Mouse (Mus musculus): ENCODE results near the gene Baz1b. TPM values are rescaled to one million over a fixed set of nuclear protein-coding genes. Genes with fewer than 3 reads are reported as not detected.

The Baz1b gene
- total and polyA plus RNA-seq, 2 experiments = 11.9 to 27.5 TPM

- Histone ChIP-seq H3K36me3 (ENCODE audit: control insufficient read depth, insufficient read depth, low read length) (peaks cover 22% of the 10 kb centered on the region), H3K79me2 (ENCODE audit: control insufficient read depth, insufficient read depth, low read length) (peaks cover 4% of the 10 kb centered on the region; the same call in 1 of the 2 replicates), H3K9ac (ENCODE audit: low read depth, low read length) (no peak overlapping the region), H3K27me3 (ENCODE audit: control insufficient read depth, insufficient read depth, low read length) (no peaks in the 10 kb centered on the region), H3K4me3 (ENCODE audit: insufficient read depth, low read depth, low read length) (no peak overlapping the region), H3K27ac (replicated peaks; ENCODE audit: insufficient read depth, low read depth, low read length) (no peak overlapping the region), H3K4me1 (ENCODE audit: control insufficient read depth, insufficient read depth, low read length) (no peaks in the 10 kb centered on the region; the same call in 1 of the 2 replicates)
- no peak for DNase-seq (ENCODE audit: extremely low read depth, low read depth, low spot score)
- WGBS = 91% methylated on average over 6 of the region's 6 CpGs
- TF ChIP-seq POLR2A (IDR thresholded peaks at IDR 0.05; ENCODE audit: extremely low read depth, insufficient read depth, low read length) (no peak), CTCF (IDR thresholded peaks at IDR 0.05; ENCODE audit: low read depth, low read length) (no peak)
Observed at GRCm38 (mm10) chr5:135171688-135172220, 15.3 kb upstream of the Baz1b start.

- Histone ChIP-seq H3K4me3 (ENCODE audit: insufficient read depth, low read depth, low read length) (no peak overlapping the region), H3K36me3 (ENCODE audit: control insufficient read depth, insufficient read depth, low read length) (peaks cover 27% of the 10 kb centered on the region), H3K27me3 (ENCODE audit: control insufficient read depth, insufficient read depth, low read length) (no peaks in the 10 kb centered on the region), H3K27ac (replicated peaks; ENCODE audit: insufficient read depth, low read depth, low read length) (no peak overlapping the region), H3K79me2 (ENCODE audit: control insufficient read depth, insufficient read depth, low read length) (peaks cover 4% of the 10 kb centered on the region; the same call in 1 of the 2 replicates), H3K4me1 (ENCODE audit: control insufficient read depth, insufficient read depth, low read length) (peaks cover 3% of the 10 kb centered on the region), H3K9ac (ENCODE audit: low read depth, low read length) (no peak overlapping the region)
- no peak for TF ChIP-seq POLR2A (IDR thresholded peaks at IDR 0.05; ENCODE audit: extremely low read depth, insufficient read depth, low read length)
- no peak for TF ChIP-seq CTCF (IDR thresholded peaks at IDR 0.05; ENCODE audit: low read depth, low read length)
- DNase-seq (ENCODE audit: extremely low read depth, low read depth, low spot score) = no peak
- WGBS = 83% methylated on average over 5 of the region's 5 CpGs
Observed at GRCm38 (mm10) chr5:135172986-135173385, 14.1 kb upstream of the Baz1b start.

GRCm38 (mm10) chr5:135175086-135175485 lies 12.0 kb upstream of the Baz1b start:
- TF ChIP-seq POLR2A (IDR thresholded peaks at IDR 0.05; ENCODE audit: extremely low read depth, insufficient read depth, low read length) (no peak), CTCF (IDR thresholded peaks at IDR 0.05; ENCODE audit: low read depth, low read length) (no peak)
- DNase-seq (ENCODE audit: extremely low read depth, low read depth, low spot score) = no peak
- H3K36me3 ChIP-seq (ENCODE audit: control insufficient read depth, insufficient read depth, low read length) = peaks cover 31% of the 10 kb centered on the region

GRCm38 (mm10) chr5:135178523-135178922 lies 8.5 kb upstream of the Baz1b start:
- Histone ChIP-seq H3K27ac (replicated peaks; ENCODE audit: insufficient read depth, low read depth, low read length) (peak overlapping the region; percentile 49), H3K4me3 (ENCODE audit: insufficient read depth, low read depth, low read length) (no peak overlapping the region), H3K9ac (ENCODE audit: low read depth, low read length) (no peak overlapping the region), H3K27me3 (ENCODE audit: control insufficient read depth, insufficient read depth, low read length) (no peaks in the 10 kb centered on the region), H3K4me1 (ENCODE audit: control insufficient read depth, insufficient read depth, low read length) (peaks cover 12% of the 10 kb centered on the region), H3K79me2 (ENCODE audit: control insufficient read depth, insufficient read depth, low read length) (peaks cover 4% of the 10 kb centered on the region; the same call in 1 of the 2 replicates), H3K36me3 (ENCODE audit: control insufficient read depth, insufficient read depth, low read length) (peaks cover 35% of the 10 kb centered on the region)
- TF ChIP-seq POLR2A (IDR thresholded peaks at IDR 0.05; ENCODE audit: extremely low read depth, insufficient read depth, low read length) = no peak
- TF ChIP-seq CTCF (IDR thresholded peaks at IDR 0.05; ENCODE audit: low read depth, low read length) = no peak
- WGBS = 69% methylated on average over 3 of the region's 3 CpGs
- no peak for DNase-seq (ENCODE audit: extremely low read depth, low read depth, low spot score)

More at GRCm38 (mm10) chr5:135175086-135175485, 12.0 kb upstream of the Baz1b start:
- Histone ChIP-seq H3K4me3 (ENCODE audit: insufficient read depth, low read depth, low read length) (no peak overlapping the region), H3K79me2 (ENCODE audit: control insufficient read depth, insufficient read depth, low read length) (peaks cover 4% of the 10 kb centered on the region; the same call in 1 of the 2 replicates), H3K4me1 (ENCODE audit: control insufficient read depth, insufficient read depth, low read length) (peaks cover 3% of the 10 kb centered on the region), H3K9ac (ENCODE audit: low read depth, low read length) (no peak overlapping the region), H3K27me3 (ENCODE audit: control insufficient read depth, insufficient read depth, low read length) (no peaks in the 10 kb centered on the region), H3K27ac (replicated peaks; ENCODE audit: insufficient read depth, low read depth, low read length) (no peak overlapping the region)

GRCm38 (mm10) chr5:135178996-135179395 lies 8.1 kb upstream of the Baz1b start:
- Histone ChIP-seq H3K27ac (replicated peaks; ENCODE audit: insufficient read depth, low read depth, low read length) (no peak overlapping the region), H3K9ac (ENCODE audit: low read depth, low read length) (no peak overlapping the region), H3K79me2 (ENCODE audit: control insufficient read depth, insufficient read depth, low read length) (peaks cover 4% of the 10 kb centered on the region; the same call in 1 of the 2 replicates), H3K27me3 (ENCODE audit: control insufficient read depth, insufficient read depth, low read length) (no peaks in the 10 kb centered on the region), H3K4me3 (ENCODE audit: insufficient read depth, low read depth, low read length) (no peak overlapping the region), H3K4me1 (ENCODE audit: control insufficient read depth, insufficient read depth, low read length) (peaks cover 13% of the 10 kb centered on the region), H3K36me3 (ENCODE audit: control insufficient read depth, insufficient read depth, low read length) (peaks cover 33% of the 10 kb centered on the region)
- no peak for DNase-seq (ENCODE audit: extremely low read depth, low read depth, low spot score)
- 74% methylated on average over 4 of the region's 4 CpGs for WGBS
- TF ChIP-seq POLR2A (IDR thresholded peaks at IDR 0.05; ENCODE audit: extremely low read depth, insufficient read depth, low read length) (no peak), CTCF (IDR thresholded peaks at IDR 0.05; ENCODE audit: low read depth, low read length) (no peak)

GRCm38 (mm10) chr5:135179616-135180015 lies 7.4 kb upstream of the Baz1b start:
- TF ChIP-seq CTCF (IDR thresholded peaks at IDR 0.05; ENCODE audit: low read depth, low read length) (no peak), POLR2A (IDR thresholded peaks at IDR 0.05; ENCODE audit: extremely low read depth, insufficient read depth, low read length) (no peak)
- H3K36me3 ChIP-seq (ENCODE audit: control insufficient read depth, insufficient read depth, low read length) = peaks cover 31% of the 10 kb centered on the region

More at GRCm38 (mm10) chr5:135179616-135180015, 7.4 kb upstream of the Baz1b start:
- Histone ChIP-seq H3K27ac (replicated peaks; ENCODE audit: insufficient read depth, low read depth, low read length) (no peak overlapping the region), H3K4me1 (ENCODE audit: control insufficient read depth, insufficient read depth, low read length) (peaks cover 14% of the 10 kb centered on the region), H3K79me2 (ENCODE audit: control insufficient read depth, insufficient read depth, low read length) (peaks cover 1% of the 10 kb centered on the region; the same call in 1 of the 2 replicates), H3K9ac (ENCODE audit: low read depth, low read length) (no peak overlapping the region), H3K27me3 (ENCODE audit: control insufficient read depth, insufficient read depth, low read length) (no peaks in the 10 kb centered on the region), H3K4me3 (ENCODE audit: insufficient read depth, low read depth, low read length) (no peak overlapping the region)
- DNase-seq (ENCODE audit: extremely low read depth, low read depth, low spot score) = no peak
- WGBS = 85% methylated on average over 6 of the region's 7 CpGs

Measured in liver, adult 2 months (tissue).